Mouse (Mus musculus): Measurements from ENCODE around the gene Cox10.

DNA sequence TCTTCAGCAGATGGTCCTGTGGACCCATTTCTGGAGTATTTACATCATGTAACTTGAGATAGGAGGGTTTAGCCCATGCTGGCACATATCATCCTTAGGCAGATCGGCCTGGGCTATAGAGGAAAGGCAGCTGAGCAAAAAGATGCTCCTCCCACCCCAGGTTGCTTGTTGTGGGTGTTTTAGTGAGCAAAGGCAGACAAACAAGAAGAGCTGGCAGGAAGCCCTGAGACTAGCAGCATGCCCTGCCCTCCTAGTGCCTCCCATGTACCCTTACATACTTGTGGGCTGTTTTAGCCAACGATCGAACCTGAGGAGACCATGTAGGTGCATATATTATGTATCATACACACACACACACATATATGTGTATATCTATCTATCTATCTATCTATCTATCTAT lies 135.3 kb downstream of the Cox10 start:
- TF ChIP-seq CTCF (conservative IDR thresholded peaks at IDR 0.05; ENCODE audit: insufficient read depth, insufficient read length, low read depth, low read length): no peak
- no peak for TF ChIP-seq POLR2A (IDR thresholded peaks at IDR 0.05; ENCODE audit: low read depth, low read length)

Data from kidney, adult 2 months (tissue).